Mouse (Mus musculus) liver, adult 2 months (tissue): ENCODE data around the gene Kcnb1.

Experiments used
- CTCF ChIP-seq: fragments of 200-500 bp; IDR thresholded peaks from 2 replicates; pipeline ENCODE4 v1.5.1; 2011; ENCODE audit warnings: low read depth, low read length, control low read depth
- POLR2A ChIP-seq: fragments of 200-500 bp; IDR thresholded peaks from 2 replicates; pipeline ENCODE4 v1.6.1; 2011; ENCODE audit warnings: low read length, control low read depth; ENCODE audit not compliant: insufficient read depth; ENCODE audit errors: extremely low read depth

GRCm38 (mm10) chr2:167235338-167236018 is 45.5 kb upstream of the Kcnb1 start:
- TF ChIP-seq CTCF (no peak), POLR2A (no peak)
